In genomic region chr13:38657865-38658264, GRCm38 (mm10) we compare ENCODE assay signal across 8 mouse cellular contexts. TPM values are rescaled to one million over a fixed set of nuclear protein-coding genes. Genes with fewer than 3 reads are reported as not detected.
DNase-seq lines count a peak whose midpoint lies in the region; ATAC-seq and TF ChIP-seq lines count a peak whose summit lies in the region.

No protein-coding gene starts in this region.

- no peak for ATAC-seq in heart, embryonic 13.5 days (ENCODE audit: extremely low read depth, insufficient number of reproducible peaks, low FRiP score, low TSS enrichment)
- ATAC-seq in hindbrain, embryonic 11.5 days (ENCODE audit: low FRiP score) = no peak
- no peak for ATAC-seq in midbrain, embryonic 12.5 days (ENCODE audit: low FRiP score, low read depth)

- DNase-seq in heart, postnatal 10 days = no peak
- DNase-seq in ES-E14 (ENCODE audit: low read depth, low spot score) (no peak), MN1 (ENCODE audit: low spot score) (no peak)
- peak; percentile 20 for DNase-seq in hindbrain, embryonic 11.5 days (ENCODE audit: low spot score)
- DNase-seq in kidney, postnatal 36 days = no peak
- DNase-seq in left cerebral cortex, adult 18-20 months (ENCODE audit: low spot score in 2 of 2) = no peak

- peaks cover 8% of the 10 kb centered on the region for H3K9me3 ChIP-seq in heart, embryonic 13.5 days
- no peaks in the 10 kb centered on the region for H3K9me3 ChIP-seq in ES-E14 (ENCODE audit: control insufficient read depth, insufficient read depth, low read depth, low read length)
- no peaks in the 10 kb centered on the region for H3K9me3 ChIP-seq in hindbrain, embryonic 11.5 days (ENCODE audit: control insufficient read depth, low read length)
- H3K9me3 ChIP-seq in midbrain, embryonic 12.5 days = no peaks in the 10 kb centered on the region

- WGBS in heart, embryonic 13.5 days = 24% methylated on average over 4 of the region's 4 CpGs
- 18% methylated on average over 4 of the region's 4 CpGs for WGBS in hindbrain, embryonic 11.5 days
- WGBS in midbrain, embryonic 12.5 days = 29% methylated on average over 4 of the region's 4 CpGs

- H3K4me3 ChIP-seq in heart, embryonic 13.5 days = peak overlapping the region; percentile 94
- H3K4me3 ChIP-seq in ES-E14 (ENCODE audit: insufficient read depth in 1 of 2, low read depth in 1 of 2, low read length in 2 of 2, poor library complexity in 1 of 2, severe bottlenecking in 1 of 2) = peak overlapping the region; percentile 87 to 99
- peak overlapping the region; percentile 99 for H3K4me3 ChIP-seq in hindbrain, embryonic 11.5 days (ENCODE audit: low read depth, low read length)
- peak overlapping the region; percentile 96 for H3K4me3 ChIP-seq in midbrain, embryonic 12.5 days

- peak overlapping the region; percentile 92 for H3K9ac ChIP-seq in heart, embryonic 13.5 days
- peak overlapping the region; percentile 99 for H3K9ac ChIP-seq in ES-E14 (ENCODE audit: insufficient read depth, low read depth, low read length, poor library complexity, severe bottlenecking)
- H3K9ac ChIP-seq in hindbrain, embryonic 11.5 days (ENCODE audit: low read depth, low read length) = peak overlapping the region; percentile 90
- H3K9ac ChIP-seq in midbrain, embryonic 12.5 days (replicated peaks) = peak overlapping the region; percentile 85

- no peak overlapping the region; the same call in 1 of the 2 replicates for H3K27ac ChIP-seq in heart, embryonic 13.5 days (replicated peaks)
- H3K27ac ChIP-seq in ES-E14 (ENCODE audit: insufficient read depth, low read depth, low read length, poor library complexity, severe bottlenecking) = no peak overlapping the region
- no peak overlapping the region for H3K27ac ChIP-seq in hindbrain, embryonic 11.5 days (ENCODE audit: low read depth, low read length)
- 0 out of 2 replicates have a peak overlapping the region, but pooled peaks have one; percentile 77 for H3K27ac ChIP-seq in midbrain, embryonic 12.5 days (replicated peaks)

- H3K4me1 ChIP-seq in heart, embryonic 13.5 days = peaks cover 12% of the 10 kb centered on the region
- H3K4me1 ChIP-seq in ES-E14 (ENCODE audit: control insufficient read depth in 2 of 2, insufficient read depth in 2 of 2, low read length in 2 of 2, poor library complexity in 1 of 2) = peaks cover 0 to 5% of the 10 kb centered on the region in 2 experiments; a peak in 2 of 4 replicates
- H3K4me1 ChIP-seq in hindbrain, embryonic 11.5 days (replicated peaks; ENCODE audit: control insufficient read depth, insufficient read depth, low read length) = no peaks in the 10 kb centered on the region
- H3K4me1 ChIP-seq in midbrain, embryonic 12.5 days = peaks cover 14% of the 10 kb centered on the region; the same call in 1 of the 2 replicates

- in situ Hi-C loops in ES-E14 (cut with MboI; ENCODE audit: low sequenced_read_pairs in 2 of 2, unreplicated experiment in 2 of 2) = no loop called here

- intact Hi-C loops in heart, postnatal 10 days (cut with DNase I) = loop anchor here (1.0 kb wide), 1 partner anchor 23 kb away; the partner anchor contains the start of gene Bloc1s5

- H3K27me3 ChIP-seq in heart, embryonic 13.5 days (replicated peaks) = no peaks in the 10 kb centered on the region
- H3K27me3 ChIP-seq in hindbrain, embryonic 11.5 days (ENCODE audit: control insufficient read depth, insufficient read depth, low read length) = no peaks in the 10 kb centered on the region
- no peaks in the 10 kb centered on the region for H3K27me3 ChIP-seq in midbrain, embryonic 12.5 days

- H3K36me3 ChIP-seq in heart, embryonic 13.5 days = peaks cover 36% of the 10 kb centered on the region
- H3K36me3 ChIP-seq in ES-E14 (ENCODE audit: control insufficient read depth, insufficient read depth, low read length, poor library complexity, severe bottlenecking) = peaks cover 25% of the 10 kb centered on the region
- peaks cover 18% of the 10 kb centered on the region for H3K36me3 ChIP-seq in hindbrain, embryonic 11.5 days (ENCODE audit: control insufficient read depth, insufficient read depth, low read length)
- peaks cover 28% of the 10 kb centered on the region for H3K36me3 ChIP-seq in midbrain, embryonic 12.5 days

- peak overlapping the region; percentile 76 for H3K4me2 ChIP-seq in heart, embryonic 13.5 days
- H3K4me2 ChIP-seq in hindbrain, embryonic 11.5 days (replicated peaks; ENCODE audit: low read depth, low read length) = peak overlapping the region; percentile 55
- peak overlapping the region; percentile 76 for H3K4me2 ChIP-seq in midbrain, embryonic 12.5 days (replicated peaks)

TF ChIP-seq in ES-E14, 5 proteins besides CTCF, POLR2A, EP300 and RAD21:
- TF ChIP-seq HCFC1 (IDR thresholded peaks at IDR 0.05; ENCODE audit: borderline replicate concordance, insufficient read depth, low read length) (no peak), ZNF384 (IDR thresholded peaks at IDR 0.05; ENCODE audit: low read depth, low read length) (no peak), MAFK (IDR thresholded peaks at IDR 0.05; ENCODE audit: insufficient read depth, low read depth, low read length) (no peak), ZC3H11A (IDR thresholded peaks at IDR 0.05; ENCODE audit: borderline replicate concordance, low read depth, low read length) (no peak), CHD2 (IDR thresholded peaks at IDR 0.05; ENCODE audit: low read depth, low read length) (no peak)

RNA-seq across cellular contexts. Expression of gene Eef1e1, which starts 1.0 kb away (rescaled TPM):
- 31.3 and 41.7 TPM in 2 replicates for polyA plus RNA-seq in heart, embryonic 13.5 days (2015; fragmentation: Nextera tagmentation; extraction: Ambion mirVana)
- total RNA-seq in heart, postnatal 10 days (2021) = 10 to 100 TPM; 12.9 to 15.9 TPM
- total RNA-seq in ES-E14 (2012; rRNA removed) = 94.6 and 111 TPM in 2 replicates
- polyA plus RNA-seq in hindbrain, embryonic 11.5 days (2014; fragmentation: Nextera tagmentation; extraction: Ambion mirVana) = 69.3 and 69.9 TPM in 2 replicates
- 60.0 and 63.9 TPM in 2 replicates for polyA plus RNA-seq in midbrain, embryonic 12.5 days (2016; fragmentation: Nextera tagmentation; extraction: Ambion mirVana)
- total RNA-seq in left cerebral cortex, adult 18-20 months (2021) = 10 to 100 TPM; 31.1 to 32.7 TPM

RNA-seq across cellular contexts. Expression of gene Bloc1s5, which starts 23.0 kb away (rescaled TPM):
- polyA plus RNA-seq in heart, embryonic 13.5 days (2015; fragmentation: Nextera tagmentation; extraction: Ambion mirVana) = 17.1 and 19.9 TPM in 2 replicates
- total RNA-seq in heart, postnatal 10 days (2021) = 10 to 100 TPM; 10.4 to 13.0 TPM
- 2.5 and 3.4 TPM in 2 replicates for total RNA-seq in ES-E14 (2012; rRNA removed)
- polyA plus RNA-seq in hindbrain, embryonic 11.5 days (2014; fragmentation: Nextera tagmentation; extraction: Ambion mirVana) = 24.1 and 28.1 TPM in 2 replicates
- polyA plus RNA-seq in midbrain, embryonic 12.5 days (2016; fragmentation: Nextera tagmentation; extraction: Ambion mirVana) = 25.7 and 26.2 TPM in 2 replicates
- 10 to 100 TPM; 11.9 to 12.1 TPM for total RNA-seq in left cerebral cortex, adult 18-20 months (2021)
